Mouse (Mus musculus) limb, embryonic 15.5 days (tissue): ENCODE measurements around the gene Cttn. TPM values are rescaled to one million over a fixed set of nuclear protein-coding genes. Genes with fewer than 3 reads are reported as not detected.

Source experiments
- polyA plus RNA-seq: library from polyadenylated mRNA; unstranded; fragments of >200 nt; fragmentation: Nextera tagmentation; extraction: Ambion mirVana; gene quantifications from 2 replicates; pipeline ENCODE4 v1.2.1, GENCODE M21; 2015

The Cttn gene
- polyA plus RNA-seq, 1 experiment from 2014 or later: 183 TPM

Other genes with a start within 250 kb of the Cttn start
- 35.8 and 42.5 TPM in 2 replicates for gene Ppfia1, start 82.7 kb upstream of the Cttn start, polyA plus RNA-seq
- gene Fadd, start 111.5 kb upstream of the Cttn start, polyA plus RNA-seq: 10.1 and 10.8 TPM in 2 replicates